Mouse (Mus musculus): ENCODE measurements at regions not wholly inside any gene's neighbourhood (a gene's known extent, or its start where the extent isn't known, plus 50 kb on each side); places are given as distances from the start of the nearest gene placed in this dataset.

- ATAC-seq (replicated peaks; ENCODE audit: low FRiP score, low read depth), result no peak
- Histone ChIP-seq H3K9me3 (replicated peaks; ENCODE audit: low read length) (no peaks in the 10 kb centered on the region; the same call in 1 of the 2 replicates), H3K27me3 (ENCODE audit: insufficient read depth, low read length) (no peaks in the 10 kb centered on the region), H3K4me2 (ENCODE audit: low read length) (no peak overlapping the region), H3K4me3 (replicated peaks; ENCODE audit: low read depth, low read length) (no peak overlapping the region), H3K9ac (ENCODE audit: low read depth, low read length) (no peak overlapping the region), H3K36me3 (ENCODE audit: insufficient read depth, low read length) (no peaks in the 10 kb centered on the region), H3K4me1 (replicated peaks; ENCODE audit: insufficient read depth, low read length) (no peaks in the 10 kb centered on the region), H3K27ac (no peak overlapping the region)
- 93% methylated on average over 14 of the region's 14 CpGs for WGBS
- no peak for DNase-seq (ENCODE audit: low spot score)
- no peak for TF ChIP-seq CTCF (IDR thresholded peaks at IDR 0.05; ENCODE audit: low read depth)
These were observed 76.3 kb downstream of the Nptx2 start for GRCm38 (mm10) chr5:144621967-144622366.

GRCm38 (mm10) chr5:144623358-144623757 lies 77.7 kb downstream of the Nptx2 start:
- H3K36me3 ChIP-seq (ENCODE audit: insufficient read depth, low read length), result no peaks in the 10 kb centered on the region
- TF ChIP-seq CTCF (IDR thresholded peaks at IDR 0.05; ENCODE audit: low read depth), result no peak
- DNase-seq (ENCODE audit: low spot score) (peak; percentile 11), ATAC-seq (replicated peaks; ENCODE audit: low FRiP score, low read depth) (no peak)
- H3K27me3 ChIP-seq (ENCODE audit: insufficient read depth, low read length), result no peaks in the 10 kb centered on the region
- H3K4me1 ChIP-seq (replicated peaks; ENCODE audit: insufficient read depth, low read length), result no peaks in the 10 kb centered on the region
- no peaks in the 10 kb centered on the region; the same call in 1 of the 2 replicates for H3K9me3 ChIP-seq (replicated peaks; ENCODE audit: low read length)
- WGBS, result 60% methylated on average over 10 of the region's 10 CpGs
- H3K4me2 ChIP-seq (ENCODE audit: low read length), result no peak overlapping the region
- no peak overlapping the region for H3K27ac ChIP-seq
- no peak overlapping the region for H3K9ac ChIP-seq (ENCODE audit: low read depth, low read length)
- H3K4me3 ChIP-seq (replicated peaks; ENCODE audit: low read depth, low read length), result no peak overlapping the region

- ATAC-seq (replicated peaks; ENCODE audit: low FRiP score, low read depth), result no peak
- 77% methylated on average over 6 of the region's 6 CpGs for WGBS
- H3K4me3 ChIP-seq (replicated peaks; ENCODE audit: low read depth, low read length), result no peak overlapping the region
These were observed 86.6 kb downstream of the Nptx2 start for GRCm38 (mm10) chr5:144632295-144632694.

GRCm38 (mm10) chr5:144638631-144639030 lies 92.9 kb downstream of the Nptx2 start:
- Histone ChIP-seq H3K4me3 (replicated peaks; ENCODE audit: low read depth, low read length) (no peak overlapping the region), H3K9ac (ENCODE audit: low read depth, low read length) (no peak overlapping the region), H3K27me3 (ENCODE audit: insufficient read depth, low read length) (no peaks in the 10 kb centered on the region), H3K36me3 (ENCODE audit: insufficient read depth, low read length) (no peaks in the 10 kb centered on the region), H3K27ac (no peak overlapping the region), H3K4me2 (ENCODE audit: low read length) (no peak overlapping the region), H3K4me1 (replicated peaks; ENCODE audit: insufficient read depth, low read length) (no peaks in the 10 kb centered on the region), H3K9me3 (replicated peaks; ENCODE audit: low read length) (no peaks in the 10 kb centered on the region)
- peak; percentile 70 for TF ChIP-seq CTCF (IDR thresholded peaks at IDR 0.05; ENCODE audit: low read depth)
- WGBS, result 61% methylated on average over 3 of the region's 3 CpGs
- DNase-seq (ENCODE audit: low spot score) (peak; percentile 28), ATAC-seq (replicated peaks; ENCODE audit: low FRiP score, low read depth) (no peak)

More at GRCm38 (mm10) chr5:144632295-144632694, 86.6 kb downstream of the Nptx2 start:
- H3K27ac ChIP-seq, result no peak overlapping the region
- DNase-seq (ENCODE audit: low spot score), result no peak
- no peak overlapping the region for H3K4me2 ChIP-seq (ENCODE audit: low read length)
- H3K27me3 ChIP-seq (ENCODE audit: insufficient read depth, low read length), result no peaks in the 10 kb centered on the region
- no peaks in the 10 kb centered on the region for H3K36me3 ChIP-seq (ENCODE audit: insufficient read depth, low read length)
- TF ChIP-seq CTCF (IDR thresholded peaks at IDR 0.05; ENCODE audit: low read depth), result no peak
- no peak overlapping the region for H3K9ac ChIP-seq (ENCODE audit: low read depth, low read length)
- H3K9me3 ChIP-seq (replicated peaks; ENCODE audit: low read length), result no peaks in the 10 kb centered on the region
- no peaks in the 10 kb centered on the region for H3K4me1 ChIP-seq (replicated peaks; ENCODE audit: insufficient read depth, low read length)

GRCm38 (mm10) chr5:144639639-144640038 lies 93.9 kb downstream of the Nptx2 start:
- Histone ChIP-seq H3K9ac (ENCODE audit: low read depth, low read length) (no peak overlapping the region), H3K27me3 (ENCODE audit: insufficient read depth, low read length) (no peaks in the 10 kb centered on the region), H3K4me1 (replicated peaks; ENCODE audit: insufficient read depth, low read length) (no peaks in the 10 kb centered on the region), H3K36me3 (ENCODE audit: insufficient read depth, low read length) (no peaks in the 10 kb centered on the region), H3K4me2 (ENCODE audit: low read length) (no peak overlapping the region), H3K4me3 (replicated peaks; ENCODE audit: low read depth, low read length) (no peak overlapping the region), H3K9me3 (replicated peaks; ENCODE audit: low read length) (no peaks in the 10 kb centered on the region), H3K27ac (no peak overlapping the region)
- ATAC-seq (replicated peaks; ENCODE audit: low FRiP score, low read depth) (no peak), DNase-seq (ENCODE audit: low spot score) (no peak)
- TF ChIP-seq CTCF (IDR thresholded peaks at IDR 0.05; ENCODE audit: low read depth), result no peak
- 69% methylated on average over 5 of the region's 5 CpGs for WGBS

- Histone ChIP-seq H3K27ac (no peak overlapping the region), H3K4me1 (replicated peaks; ENCODE audit: insufficient read depth, low read length) (no peaks in the 10 kb centered on the region), H3K36me3 (ENCODE audit: insufficient read depth, low read length) (no peaks in the 10 kb centered on the region), H3K4me2 (ENCODE audit: low read length) (no peak overlapping the region), H3K27me3 (ENCODE audit: insufficient read depth, low read length) (no peaks in the 10 kb centered on the region), H3K9me3 (replicated peaks; ENCODE audit: low read length) (no peaks in the 10 kb centered on the region), H3K4me3 (replicated peaks; ENCODE audit: low read depth, low read length) (no peak overlapping the region), H3K9ac (ENCODE audit: low read depth, low read length) (no peak overlapping the region)
- ATAC-seq (replicated peaks; ENCODE audit: low FRiP score, low read depth) (no peak), DNase-seq (ENCODE audit: low spot score) (no peak)
- WGBS, result 59% methylated on average over 8 of the region's 8 CpGs
- TF ChIP-seq CTCF (IDR thresholded peaks at IDR 0.05; ENCODE audit: low read depth), result no peak
These were observed 97.1 kb downstream of the Nptx2 start for GRCm38 (mm10) chr5:144642766-144643165.

- 25% methylated on average over 2 of the region's 2 CpGs for WGBS
- no peaks in the 10 kb centered on the region for H3K4me1 ChIP-seq (replicated peaks; ENCODE audit: insufficient read depth, low read length)
- no peak overlapping the region for H3K4me3 ChIP-seq (replicated peaks; ENCODE audit: low read depth, low read length)
- DNase-seq (ENCODE audit: low spot score) (peak; percentile 18), ATAC-seq (replicated peaks; ENCODE audit: low FRiP score, low read depth) (0 out of 2 replicates have a peak, but pooled peaks have one; percentile 59)
- no peaks in the 10 kb centered on the region for H3K27me3 ChIP-seq (ENCODE audit: insufficient read depth, low read length)
- H3K36me3 ChIP-seq (ENCODE audit: insufficient read depth, low read length), result no peaks in the 10 kb centered on the region
- no peak for TF ChIP-seq CTCF (IDR thresholded peaks at IDR 0.05; ENCODE audit: low read depth)
- no peak overlapping the region for H3K4me2 ChIP-seq (ENCODE audit: low read length)
- no peak overlapping the region for H3K9ac ChIP-seq (ENCODE audit: low read depth, low read length)
- H3K9me3 ChIP-seq (replicated peaks; ENCODE audit: low read length), result no peaks in the 10 kb centered on the region
- H3K27ac ChIP-seq, result no peak overlapping the region
These were observed 97.7 kb downstream of the Nptx2 start for GRCm38 (mm10) chr5:144643438-144643837.
